Mouse (Mus musculus) liver, embryonic 16.5 days (tissue): ENCODE data around the gene Wnt1. TPM values are rescaled to one million over a fixed set of nuclear protein-coding genes. Genes with fewer than 3 reads are reported as not detected.

Source experiments
- ATAC-seq: fragments of 200-750 bp; cut with Nextera tagmentation; 2 replicates; pipeline ENCODE4 v1.8.0; 2017; ENCODE audit warnings: low read depth, mild to moderate bottlenecking, moderate number of reproducible peaks, moderate library complexity
- H3K27ac ChIP-seq: fragments of 300-500 bp; sonication (generic); 2 replicates; pipeline ENCODE4 v1.5.1; 2014; ENCODE audit warnings: mild to moderate bottlenecking, low read length
- H3K27me3 ChIP-seq: fragments of 300-500 bp; sonication (generic); 2 replicates; pipeline ENCODE4 v1.6.1; 2014; ENCODE audit warnings: low read depth, low read length, mixed read lengths; ENCODE audit not compliant: control insufficient read depth, insufficient read depth
- H3K36me3 ChIP-seq: fragments of 300-500 bp; sonication (generic); 2 replicates; pipeline ENCODE4 v1.6.1; 2014; ENCODE audit warnings: mild to moderate bottlenecking; ENCODE audit not compliant: control insufficient read depth, insufficient read depth
- H3K4me1 ChIP-seq: fragments of 300-500 bp; sonication (generic); 2 replicates; pipeline ENCODE4 v1.6.1; 2014; ENCODE audit warnings: low read depth, low read length, mixed read lengths; ENCODE audit not compliant: control insufficient read depth
- H3K4me2 ChIP-seq: fragments of 300-500 bp; sonication (generic); 2 replicates; pipeline ENCODE4 v1.6.1; 2014; ENCODE audit warnings: low read depth, low read length, mixed read lengths
- H3K4me3 ChIP-seq: fragments of 300-500 bp; sonication (generic); 2 replicates; pipeline ENCODE4 v1.5.1; 2014; ENCODE audit warnings: low read depth, mild to moderate bottlenecking, low read length
- H3K9ac ChIP-seq: fragments of 300-500 bp; sonication (generic); 2 replicates; pipeline ENCODE4 v1.6.1; 2014; ENCODE audit warnings: low read depth, low read length
- H3K9me3 ChIP-seq: fragments of 300-500 bp; sonication (generic); replicated peaks from 2 replicates; pipeline ENCODE4 v1.6.1; 2016; ENCODE audit warnings: low read length; ENCODE audit not compliant: control insufficient read depth
- WGBS: fragments of 180-500 bp; shearing (Covaris S2); extraction: QIAGEN DNeasy Blood & Tissue Kit; methylation state at CpG from one replicate; pipeline ENCODE4 v1.1.7; 2014; ENCODE audit not compliant: insufficient replicate concordance; 5-methylcytosine and 5-hydroxymethylcytosine counted together
- polyA plus RNA-seq: library from polyadenylated mRNA; unstranded; fragments of >200 nt; fragmentation: Nextera tagmentation; extraction: Ambion mirVana; gene quantifications from 2 replicates; pipeline ENCODE4 v1.2.1, GENCODE M21; 2015

The Wnt1 gene
- polyA plus RNA-seq, 1 experiment from 2014 or later = not detected

- H3K4me3 ChIP-seq = no peak overlapping the region
- H3K27me3 ChIP-seq = no peaks in the 10 kb centered on the region
- ATAC-seq = no peak
- H3K27ac ChIP-seq = no peak overlapping the region
- no peaks in the 10 kb centered on the region for H3K9me3 ChIP-seq
- H3K4me1 ChIP-seq = peaks cover 6% of the 10 kb centered on the region
- WGBS = 58% methylated on average over 10 of the region's 10 CpGs
- H3K36me3 ChIP-seq = peaks cover 43% of the 10 kb centered on the region
- no peak overlapping the region for H3K4me2 ChIP-seq
- no peak overlapping the region for H3K9ac ChIP-seq
These were observed 31.7 kb downstream of the Wnt1 start for GRCm38 (mm10) chr15:98821403-98821802.

- Histone ChIP-seq H3K27me3 (no peaks in the 10 kb centered on the region), H3K36me3 (peaks cover 38% of the 10 kb centered on the region), H3K4me2 (no peak overlapping the region), H3K4me1 (peaks cover 13% of the 10 kb centered on the region), H3K4me3 (no peak overlapping the region), H3K9ac (no peak overlapping the region), H3K9me3 (no peaks in the 10 kb centered on the region), H3K27ac (no peak overlapping the region)
- no peak for ATAC-seq
- 76% methylated on average over 5 of the region's 5 CpGs for WGBS
These were observed 32.5 kb downstream of the Wnt1 start for GRCm38 (mm10) chr15:98822147-98822546.

- no peak overlapping the region for H3K27ac ChIP-seq
- no peaks in the 10 kb centered on the region for H3K27me3 ChIP-seq
- H3K4me2 ChIP-seq = no peak overlapping the region
- H3K9me3 ChIP-seq = no peaks in the 10 kb centered on the region
- peaks cover 38% of the 10 kb centered on the region for H3K36me3 ChIP-seq
- 76% methylated on average over 3 of the region's 3 CpGs for WGBS
- H3K4me3 ChIP-seq = no peak overlapping the region
- ATAC-seq = no peak
- H3K4me1 ChIP-seq = peaks cover 25% of the 10 kb centered on the region
- H3K9ac ChIP-seq = no peak overlapping the region
These were observed 33.8 kb downstream of the Wnt1 start for GRCm38 (mm10) chr15:98823434-98823833.

GRCm38 (mm10) chr15:98827611-98828011 is 38.0 kb downstream of the Wnt1 start:
- H3K9ac ChIP-seq = peak overlapping the region; percentile 51
- H3K4me1 ChIP-seq = peaks cover 49% of the 10 kb centered on the region
- peak overlapping the region; percentile 25 for H3K4me3 ChIP-seq
- H3K36me3 ChIP-seq = peaks cover 25% of the 10 kb centered on the region
- H3K27me3 ChIP-seq = no peaks in the 10 kb centered on the region
- peak overlapping the region; percentile 55 for H3K4me2 ChIP-seq
- WGBS = 25% methylated on average over 7 of the region's 7 CpGs
- ATAC-seq = peak; percentile 67
- no peaks in the 10 kb centered on the region for H3K9me3 ChIP-seq
- peak overlapping the region; percentile 91 for H3K27ac ChIP-seq

- Histone ChIP-seq H3K4me2 (peak within 1 kb of the TSS; percentile 78), H3K9me3 (no peaks in the 10 kb centered on the region), H3K4me3 (peak within 1 kb of the TSS; percentile 89), H3K27me3 (no peaks in the 10 kb centered on the region), H3K4me1 (peaks cover 57% of the 10 kb centered on the region), H3K9ac (peak within 1 kb of the TSS; percentile 96), H3K27ac (peak within 1 kb of the TSS; percentile 99), H3K36me3 (peaks cover 27% of the 10 kb centered on the region)
- under 1% methylated on average over 63 of the region's 66 CpGs for WGBS
- ATAC-seq = peak; percentile 88
These were observed 41.4 kb downstream of the Wnt1 start, which contains the start of gene Prkag1 for GRCm38 (mm10) chr15:98830736-98831683. Prkag1 (minus strand) TSS chr15:98831521.

GRCm38 (mm10) chr15:98831684-98832035 is 42.0 kb downstream of the Wnt1 start:
- H3K9me3 ChIP-seq = no peaks in the 10 kb centered on the region
- H3K36me3 ChIP-seq = peaks cover 33% of the 10 kb centered on the region
- peak overlapping the region; percentile 78 for H3K4me2 ChIP-seq
- ATAC-seq = no peak
- H3K27ac ChIP-seq = peak overlapping the region; percentile 99
- peak overlapping the region; percentile 96 for H3K9ac ChIP-seq
- WGBS = 3% methylated on average over 9 of the region's 9 CpGs
- H3K4me3 ChIP-seq = peak overlapping the region; percentile 89
- peaks cover 59% of the 10 kb centered on the region for H3K4me1 ChIP-seq
- no peaks in the 10 kb centered on the region for H3K27me3 ChIP-seq

- no peaks in the 10 kb centered on the region for H3K27me3 ChIP-seq
- 22% methylated on average over 12 of the region's 12 CpGs for WGBS
- H3K9ac ChIP-seq = peak overlapping the region; percentile 50
- no peaks in the 10 kb centered on the region for H3K9me3 ChIP-seq
- peaks cover 41% of the 10 kb centered on the region for H3K36me3 ChIP-seq
- ATAC-seq = 0 out of 2 replicates have a peak, but pooled peaks have one; percentile 6
- H3K4me3 ChIP-seq = peak overlapping the region; percentile 14
- peak overlapping the region; percentile 78 for H3K4me2 ChIP-seq
- H3K4me1 ChIP-seq = peaks cover 59% of the 10 kb centered on the region
- peak overlapping the region; percentile 99 for H3K27ac ChIP-seq
These were observed 42.8 kb downstream of the Wnt1 start for GRCm38 (mm10) chr15:98832161-98833058.

GRCm38 (mm10) chr15:98833281-98833680 is 43.6 kb downstream of the Wnt1 start:
- WGBS = 64% methylated on average over 11 of the region's 11 CpGs
- Histone ChIP-seq H3K4me3 (no peak overlapping the region), H3K27me3 (no peaks in the 10 kb centered on the region), H3K4me2 (no peak overlapping the region), H3K27ac (peak overlapping the region; percentile 99), H3K9ac (0 out of 2 replicates have a peak overlapping the region, but pooled peaks have one; percentile 18), H3K36me3 (peaks cover 45% of the 10 kb centered on the region), H3K4me1 (peaks cover 60% of the 10 kb centered on the region), H3K9me3 (no peaks in the 10 kb centered on the region)
- no peak for ATAC-seq
